Mouse (Mus musculus): Measurements from ENCODE around the gene Nat14. TPM values are rescaled to one million over a fixed set of nuclear protein-coding genes. Genes with fewer than 3 reads are reported as not detected.

The Nat14 gene
- polyA plus RNA-seq, 1 experiment from 2014 or later: 0.37 TPM

DNA sequence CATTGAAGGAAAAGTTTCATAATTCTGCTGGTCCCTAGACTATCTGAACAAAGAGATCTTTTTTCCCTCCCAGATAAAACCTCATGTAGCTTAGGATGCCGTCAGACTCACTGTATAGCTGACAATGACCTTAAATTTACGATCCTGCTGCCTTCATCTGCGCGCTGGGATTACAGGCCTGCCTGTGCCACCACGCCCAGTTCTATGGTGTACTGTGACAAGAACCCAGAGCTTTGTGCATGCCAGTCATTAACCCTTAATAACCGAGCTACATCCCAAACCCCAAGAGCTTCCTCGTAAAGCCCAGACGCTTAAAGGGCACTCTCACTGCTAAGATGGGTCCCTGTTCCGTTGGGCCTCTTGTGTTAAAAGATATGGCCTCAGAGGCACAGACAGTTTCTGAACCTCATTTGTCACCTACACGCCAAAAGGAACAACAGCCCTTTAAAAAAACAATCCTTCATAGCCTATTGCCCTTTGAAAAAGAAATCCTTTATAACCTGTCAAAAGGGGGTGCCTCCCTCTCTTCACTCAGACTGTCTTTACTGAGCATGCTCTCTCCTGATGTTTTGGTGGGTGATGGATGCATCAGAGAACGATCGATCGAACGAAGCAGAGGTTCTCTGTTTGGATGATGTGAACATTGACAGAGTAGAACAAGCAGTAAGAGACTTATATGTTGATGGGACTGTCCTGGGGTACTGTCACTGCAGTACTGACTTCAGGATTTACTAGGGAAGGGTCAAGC is 6.0 kb upstream of the Nat14 start:
- Histone ChIP-seq H3K4me1 (ENCODE audit: control insufficient read depth, low read depth, low read length) (peaks cover 17% of the 10 kb centered on the region), H3K36me3 (ENCODE audit: control insufficient read depth, insufficient read depth) (peaks cover 30% of the 10 kb centered on the region), H3K27ac (ENCODE audit: low read length) (peak overlapping the region; percentile 90), H3K9me3 (replicated peaks; ENCODE audit: control insufficient read depth, low read length) (no peaks in the 10 kb centered on the region), H3K27me3 (ENCODE audit: control insufficient read depth, insufficient read depth, low read depth, low read length) (no peaks in the 10 kb centered on the region), H3K9ac (ENCODE audit: low read depth, low read length) (peak overlapping the region; percentile 91), H3K4me3 (ENCODE audit: low read depth, low read length) (peak overlapping the region; percentile 85), H3K4me2 (ENCODE audit: low read depth, low read length) (peak overlapping the region; percentile 77)
- 18% methylated on average over 14 of the region's 14 CpGs for whole genome bisulfite sequencing (ENCODE audit: insufficient replicate concordance)
- ATAC-seq (ENCODE audit: low read depth): peak; percentile 32

DNA sequence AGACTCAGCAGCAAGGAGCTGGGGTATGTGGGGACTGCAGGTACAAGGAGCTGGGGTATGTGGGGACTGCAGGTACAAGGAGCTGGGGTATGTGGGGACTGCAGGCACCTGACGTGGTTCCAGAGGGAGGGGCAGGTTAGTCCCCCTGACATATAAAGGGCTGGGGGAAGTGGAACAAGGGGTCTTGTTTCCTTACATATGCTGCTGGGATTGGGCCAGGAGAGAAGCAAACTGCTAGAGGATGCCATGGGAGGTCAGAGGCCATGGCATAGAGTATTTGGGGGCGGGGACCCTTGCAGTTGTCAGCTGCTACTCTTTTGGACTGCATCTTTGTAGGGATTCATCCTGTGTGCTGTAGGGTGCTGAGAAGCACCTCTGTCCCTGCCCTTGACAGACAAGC is 4.3 kb upstream of the Nat14 start:
- no peak overlapping the region for H3K27ac ChIP-seq (ENCODE audit: low read length)
- H3K36me3 ChIP-seq (ENCODE audit: control insufficient read depth, insufficient read depth): peaks cover 30% of the 10 kb centered on the region
- peaks cover 2% of the 10 kb centered on the region for H3K27me3 ChIP-seq (ENCODE audit: control insufficient read depth, insufficient read depth, low read depth, low read length)
- H3K4me3 ChIP-seq (ENCODE audit: low read depth, low read length): no peak overlapping the region
- no peak for ATAC-seq (ENCODE audit: low read depth)
- H3K9me3 ChIP-seq (replicated peaks; ENCODE audit: control insufficient read depth, low read length): no peaks in the 10 kb centered on the region
- peaks cover 21% of the 10 kb centered on the region for H3K4me1 ChIP-seq (ENCODE audit: control insufficient read depth, low read depth, low read length)
- no peak overlapping the region for H3K4me2 ChIP-seq (ENCODE audit: low read depth, low read length)
- H3K9ac ChIP-seq (ENCODE audit: low read depth, low read length): no peak overlapping the region
- 69% methylated on average over 2 of the region's 2 CpGs for WGBS (ENCODE audit: insufficient replicate concordance)

DNA sequence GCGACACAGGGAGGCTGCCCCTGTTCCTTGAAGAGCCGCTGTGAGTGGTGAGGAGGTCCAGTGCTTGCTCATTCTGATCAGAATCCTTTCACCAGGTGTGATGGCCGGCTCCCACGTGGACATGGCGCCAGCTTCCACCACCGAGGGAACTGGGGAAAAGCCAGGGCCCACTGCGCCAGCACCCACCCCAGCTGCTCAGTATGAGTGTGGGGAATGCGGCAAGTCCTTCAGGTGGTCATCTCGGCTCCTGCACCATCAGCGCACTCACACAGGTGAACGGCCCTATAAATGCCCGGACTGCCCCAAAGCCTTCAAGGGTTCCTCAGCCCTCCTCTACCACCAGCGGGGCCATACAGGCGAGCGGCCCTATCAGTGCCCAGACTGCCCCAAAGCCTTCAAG is 3.1 kb upstream of the Nat14 start:
- Histone ChIP-seq H3K4me3 (ENCODE audit: low read depth, low read length) (no peak overlapping the region), H3K4me2 (ENCODE audit: low read depth, low read length) (no peak overlapping the region), H3K36me3 (ENCODE audit: control insufficient read depth, insufficient read depth) (peaks cover 30% of the 10 kb centered on the region), H3K4me1 (ENCODE audit: control insufficient read depth, low read depth, low read length) (peaks cover 25% of the 10 kb centered on the region), H3K27ac (ENCODE audit: low read length) (no peak overlapping the region), H3K9ac (ENCODE audit: low read depth, low read length) (no peak overlapping the region), H3K9me3 (replicated peaks; ENCODE audit: control insufficient read depth, low read length) (no peaks in the 10 kb centered on the region), H3K27me3 (ENCODE audit: control insufficient read depth, insufficient read depth, low read depth, low read length) (peaks cover 14% of the 10 kb centered on the region)
- 85% methylated on average over 15 of the region's 15 CpGs for WGBS (ENCODE audit: insufficient replicate concordance)
- ATAC-seq (ENCODE audit: low read depth): no peak

DNA sequence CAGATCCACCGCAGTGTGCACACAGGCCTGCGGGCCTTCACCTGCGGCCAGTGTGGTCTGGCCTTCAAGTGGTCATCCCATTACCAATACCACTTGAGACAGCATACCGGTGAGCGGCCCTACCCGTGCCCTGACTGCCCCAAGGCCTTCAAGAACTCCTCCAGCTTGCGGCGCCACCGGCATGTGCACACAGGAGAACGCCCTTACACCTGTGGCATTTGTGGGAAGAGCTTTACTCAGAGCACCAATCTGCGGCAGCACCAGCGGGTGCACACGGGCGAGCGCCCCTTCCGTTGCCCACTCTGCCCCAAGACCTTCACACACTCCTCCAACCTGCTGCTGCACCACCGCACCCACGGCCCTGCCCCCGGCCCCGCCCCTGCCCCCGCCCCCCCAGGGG is 2.7 kb upstream of the Nat14 start:
- Histone ChIP-seq H3K4me2 (ENCODE audit: low read depth, low read length) (no peak overlapping the region), H3K4me1 (ENCODE audit: control insufficient read depth, low read depth, low read length) (peaks cover 25% of the 10 kb centered on the region), H3K27me3 (ENCODE audit: control insufficient read depth, insufficient read depth, low read depth, low read length) (peaks cover 18% of the 10 kb centered on the region), H3K27ac (ENCODE audit: low read length) (no peak overlapping the region), H3K9me3 (replicated peaks; ENCODE audit: control insufficient read depth, low read length) (no peaks in the 10 kb centered on the region), H3K4me3 (ENCODE audit: low read depth, low read length) (no peak overlapping the region), H3K36me3 (ENCODE audit: control insufficient read depth, insufficient read depth) (peaks cover 30% of the 10 kb centered on the region), H3K9ac (ENCODE audit: low read depth, low read length) (no peak overlapping the region)
- no peak for ATAC-seq (ENCODE audit: low read depth)
- WGBS (ENCODE audit: insufficient replicate concordance): 84% methylated on average over 19 of the region's 21 CpGs

DNA sequence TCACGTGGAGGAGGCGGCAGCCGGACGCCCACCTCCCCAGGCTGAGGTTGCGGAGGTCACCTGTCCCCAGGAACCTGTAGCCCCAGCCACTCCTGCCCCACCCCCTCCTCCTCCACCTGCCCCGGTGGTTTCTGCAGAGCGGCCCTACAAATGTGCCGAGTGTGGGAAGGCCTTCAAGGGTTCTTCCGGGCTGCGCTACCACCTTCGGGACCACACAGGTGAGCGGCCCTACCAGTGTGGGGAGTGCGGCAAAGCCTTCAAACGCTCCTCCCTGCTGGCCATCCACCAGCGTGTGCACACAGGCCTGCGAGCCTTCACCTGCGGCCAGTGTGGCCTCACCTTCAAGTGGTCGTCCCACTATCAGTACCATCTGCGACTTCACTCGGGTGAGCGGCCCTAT is 1.9 kb upstream of the Nat14 start:
- Histone ChIP-seq H3K27me3 (ENCODE audit: control insufficient read depth, insufficient read depth, low read depth, low read length) (peaks cover 23% of the 10 kb centered on the region), H3K27ac (ENCODE audit: low read length) (no peak overlapping the region), H3K36me3 (ENCODE audit: control insufficient read depth, insufficient read depth) (peaks cover 30% of the 10 kb centered on the region), H3K4me1 (ENCODE audit: control insufficient read depth, low read depth, low read length) (peaks cover 20% of the 10 kb centered on the region), H3K4me2 (ENCODE audit: low read depth, low read length) (no peak overlapping the region), H3K9ac (ENCODE audit: low read depth, low read length) (no peak overlapping the region), H3K4me3 (ENCODE audit: low read depth, low read length) (no peak overlapping the region), H3K9me3 (replicated peaks; ENCODE audit: control insufficient read depth, low read length) (no peaks in the 10 kb centered on the region)
- ATAC-seq (ENCODE audit: low read depth): no peak
- WGBS (ENCODE audit: insufficient replicate concordance): 90% methylated on average over 21 of the region's 21 CpGs

DNA sequence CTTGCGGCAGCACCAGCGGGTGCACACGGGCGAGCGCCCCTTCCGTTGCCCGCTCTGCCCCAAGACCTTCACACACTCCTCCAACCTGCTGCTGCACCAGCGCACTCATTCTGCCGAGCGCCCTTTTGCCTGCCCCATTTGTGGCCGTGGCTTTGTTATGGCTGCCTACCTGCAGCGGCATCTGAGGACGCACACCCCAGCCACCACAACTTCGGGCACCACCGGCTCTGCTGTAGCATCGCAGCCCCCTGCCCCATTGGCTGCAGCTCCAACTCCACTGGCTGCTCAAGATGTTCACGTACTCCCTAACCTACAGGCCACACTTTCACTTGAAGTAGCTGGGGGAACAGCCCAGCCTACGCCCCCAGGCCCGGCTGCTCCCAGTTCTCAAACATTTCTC is 1.3 kb upstream of the Nat14 start:
- peaks cover 20% of the 10 kb centered on the region for H3K4me1 ChIP-seq (ENCODE audit: control insufficient read depth, low read depth, low read length)
- no peak overlapping the region for H3K4me2 ChIP-seq (ENCODE audit: low read depth, low read length)
- H3K9ac ChIP-seq (ENCODE audit: low read depth, low read length): no peak overlapping the region
- H3K27me3 ChIP-seq (ENCODE audit: control insufficient read depth, insufficient read depth, low read depth, low read length): peaks cover 23% of the 10 kb centered on the region
- 88% methylated on average over 19 of the region's 19 CpGs for WGBS (ENCODE audit: insufficient replicate concordance)
- H3K27ac ChIP-seq (ENCODE audit: low read length): no peak overlapping the region
- H3K4me3 ChIP-seq (ENCODE audit: low read depth, low read length): no peak overlapping the region
- ATAC-seq (ENCODE audit: low read depth): no peak
- no peaks in the 10 kb centered on the region for H3K9me3 ChIP-seq (replicated peaks; ENCODE audit: control insufficient read depth, low read length)
- peaks cover 30% of the 10 kb centered on the region for H3K36me3 ChIP-seq (ENCODE audit: control insufficient read depth, insufficient read depth)

DNA sequence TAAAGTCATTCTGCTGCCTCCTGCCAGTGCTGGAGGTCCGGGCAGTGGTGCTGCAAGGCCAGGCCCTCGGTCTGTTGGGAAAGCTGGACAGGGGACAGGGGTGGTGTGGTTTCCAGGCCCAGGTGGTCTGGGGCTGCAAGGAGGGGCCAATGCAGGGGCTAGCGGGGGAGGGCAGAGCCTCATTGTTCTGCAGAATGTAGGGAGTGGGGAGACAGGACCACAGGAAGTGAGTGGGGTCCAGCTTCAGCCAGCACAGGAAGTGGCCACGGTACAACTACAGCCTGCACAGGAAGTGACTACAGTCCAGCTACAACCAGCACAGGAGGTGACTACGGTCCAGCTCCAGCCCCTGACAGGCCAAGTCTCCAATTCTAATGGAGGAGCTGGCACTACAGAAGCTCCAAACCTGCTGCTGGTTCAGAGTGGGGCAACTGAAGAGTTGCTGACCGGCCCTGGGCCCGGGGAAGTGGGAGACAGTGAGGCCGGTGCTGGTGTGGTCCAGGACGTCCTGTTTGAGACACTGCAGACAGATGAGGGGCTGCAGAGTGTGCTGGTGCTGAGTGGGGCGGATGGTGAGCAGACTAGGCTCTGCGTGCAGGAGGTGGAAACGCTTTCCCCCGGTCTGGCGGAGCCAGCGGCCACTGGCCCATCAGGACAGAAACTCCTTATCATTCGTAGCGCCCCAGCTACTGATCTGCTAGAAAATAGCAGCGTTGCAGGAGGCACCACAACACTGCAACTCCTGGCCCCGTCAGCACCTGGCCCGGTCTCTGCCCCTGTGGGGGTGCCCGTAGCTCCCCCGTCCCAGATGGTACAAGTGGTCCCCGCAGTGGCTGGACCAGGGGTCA is 628 bp upstream of the Nat14 start:
- WGBS (ENCODE audit: insufficient replicate concordance): 36% methylated on average over 23 of the region's 23 CpGs
- Histone ChIP-seq H3K4me1 (ENCODE audit: control insufficient read depth, low read depth, low read length) (peaks cover 18% of the 10 kb centered on the region), H3K36me3 (ENCODE audit: control insufficient read depth, insufficient read depth) (peaks cover 30% of the 10 kb centered on the region), H3K27ac (ENCODE audit: low read length) (no peak overlapping the region), H3K4me3 (ENCODE audit: low read depth, low read length) (no peak overlapping the region), H3K4me2 (ENCODE audit: low read depth, low read length) (no peak overlapping the region), H3K9ac (ENCODE audit: low read depth, low read length) (no peak overlapping the region), H3K9me3 (replicated peaks; ENCODE audit: control insufficient read depth, low read length) (no peaks in the 10 kb centered on the region), H3K27me3 (ENCODE audit: control insufficient read depth, insufficient read depth, low read depth, low read length) (peaks cover 26% of the 10 kb centered on the region)
- ATAC-seq (ENCODE audit: low read depth): no peak

DNA sequence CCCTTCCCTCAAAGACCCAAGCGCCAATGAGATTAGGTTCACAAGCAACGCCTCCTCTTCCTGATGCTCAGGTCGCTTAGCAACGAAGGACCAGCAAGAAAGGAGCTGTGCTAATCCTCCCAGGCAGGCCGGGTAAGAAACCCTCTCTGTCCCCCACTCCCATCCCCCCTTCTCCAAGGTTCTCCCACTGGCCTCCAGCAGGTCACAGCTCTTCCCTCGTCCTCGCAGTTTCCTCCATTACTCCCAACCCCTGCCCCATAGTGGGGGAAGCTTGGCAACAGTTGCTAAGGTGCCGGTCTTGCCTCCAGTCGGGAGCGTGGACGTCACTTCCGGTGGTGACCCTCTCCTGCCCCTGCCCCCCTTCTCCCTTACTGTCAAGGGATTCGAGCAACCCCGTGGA is 680 bp downstream of the Nat14 start:
- no peak for ATAC-seq (ENCODE audit: low read depth)
- H3K27ac ChIP-seq (ENCODE audit: low read length): no peak overlapping the region
- H3K27me3 ChIP-seq (ENCODE audit: control insufficient read depth, insufficient read depth, low read depth, low read length): peaks cover 29% of the 10 kb centered on the region
- peaks cover 8% of the 10 kb centered on the region for H3K4me1 ChIP-seq (ENCODE audit: control insufficient read depth, low read depth, low read length)
- no peak overlapping the region for H3K4me3 ChIP-seq (ENCODE audit: low read depth, low read length)
- H3K4me2 ChIP-seq (ENCODE audit: low read depth, low read length): peak overlapping the region; percentile 31
- WGBS (ENCODE audit: insufficient replicate concordance): 3% methylated on average over 14 of the region's 14 CpGs
- no peak overlapping the region for H3K9ac ChIP-seq (ENCODE audit: low read depth, low read length)
- H3K9me3 ChIP-seq (replicated peaks; ENCODE audit: control insufficient read depth, low read length): no peaks in the 10 kb centered on the region
- H3K36me3 ChIP-seq (ENCODE audit: control insufficient read depth, insufficient read depth): peaks cover 29% of the 10 kb centered on the region

Data from liver, embryonic 16.5 days (tissue).